ENCODE assay signal across 19 mouse cellular contexts in the genomic region with DNA sequence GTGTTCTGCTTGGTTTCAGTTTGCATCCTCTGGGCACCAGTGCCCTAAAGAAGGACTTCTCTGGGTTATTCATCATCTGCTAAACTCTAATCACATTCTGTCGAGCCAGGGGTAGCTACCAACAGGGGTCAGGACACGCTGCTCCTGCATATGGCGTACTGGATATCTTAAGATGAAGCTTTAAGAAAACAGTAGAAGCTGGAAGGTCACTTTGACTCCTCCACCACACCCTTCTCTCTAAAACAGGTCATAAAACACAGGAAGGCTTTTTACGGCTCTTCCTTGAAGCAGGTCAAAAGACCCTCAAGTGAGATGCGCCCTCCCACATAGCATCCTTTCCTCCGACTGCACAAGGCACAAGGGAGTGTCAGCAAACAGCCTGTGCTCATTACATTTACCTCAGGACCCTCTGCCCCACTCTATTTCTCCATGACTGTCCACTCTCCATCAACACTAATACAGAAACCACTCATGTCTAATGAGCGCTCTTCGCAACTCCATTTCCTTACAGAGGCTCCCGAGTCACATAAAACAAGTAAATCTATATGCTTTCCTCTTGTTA.
A peak's percentile ranks its signal among the peaks of the same experiment; 100 is the strongest.
DNase-seq lines count a peak whose midpoint lies in the region; ATAC-seq lines count a peak whose summit lies in the region.
"Had no signal": no experiment of that assay in that cellular context is flagged by ENCODE, and none has a peak within 500 bp of the region (broad histone marks: within the 10 kb centered on the region; RNA-seq: fewer than 3 reads in every experiment).

No protein-coding gene starts in this region.

- no peaks in the 10 kb centered on the region for H3K36me3 ChIP-seq in kidney, embryonic 15.5 days
- H3K36me3 ChIP-seq in limb, embryonic 11.5 days (ENCODE audit: control insufficient read depth, insufficient read depth, low read length): no peaks in the 10 kb centered on the region
- no peaks in the 10 kb centered on the region for H3K36me3 ChIP-seq in midbrain, embryonic 15.5 days (replicated peaks)
- H3K36me3 ChIP-seq: G1E; heart, embryonic 12.5 days; hindbrain, embryonic 15.5 days had no signal

- H3K9ac ChIP-seq in kidney, embryonic 15.5 days: no peak overlapping the region
- no peak overlapping the region for H3K9ac ChIP-seq in limb, embryonic 11.5 days (ENCODE audit: low read length)
- H3K9ac ChIP-seq in midbrain, embryonic 15.5 days: no peak overlapping the region
- H3K9ac ChIP-seq: forebrain, embryonic 13.5 days; heart, embryonic 12.5 days; hindbrain, embryonic 15.5 days had no signal

- H3K27ac ChIP-seq in kidney, embryonic 15.5 days: 0 out of 2 replicates have a peak overlapping the region, but pooled peaks have one; percentile 14
- no peak overlapping the region for H3K27ac ChIP-seq in limb, embryonic 11.5 days (replicated peaks; ENCODE audit: low read depth, low read length)
- H3K27ac ChIP-seq in midbrain, embryonic 15.5 days: no peak overlapping the region
- H3K27ac ChIP-seq: forebrain, embryonic 13.5 days; gastrocnemius, adult 2 months; hindbrain, embryonic 15.5 days had no signal

- H3K9me3 ChIP-seq in kidney, embryonic 15.5 days (replicated peaks): no peaks in the 10 kb centered on the region
- H3K9me3 ChIP-seq in limb, embryonic 11.5 days (ENCODE audit: control insufficient read depth, low read length): no peaks in the 10 kb centered on the region
- H3K9me3 ChIP-seq in midbrain, embryonic 15.5 days: no peaks in the 10 kb centered on the region
- H3K9me3 ChIP-seq: forebrain, embryonic 13.5 days; G1E; heart, embryonic 12.5 days; hindbrain, embryonic 15.5 days had no signal

- H3K4me1 ChIP-seq in kidney, embryonic 15.5 days: peaks cover 39% of the 10 kb centered on the region
- H3K4me1 ChIP-seq in limb, embryonic 11.5 days (ENCODE audit: control insufficient read depth, insufficient read depth, low read length): peaks cover 29% of the 10 kb centered on the region
- 0 out of 2 replicates have a peak, but pooled peaks cover 2% of the 10 kb centered on the region for H3K4me1 ChIP-seq in midbrain, embryonic 15.5 days

- no peak for DNase-seq in kidney, postnatal 36 days
- peak; percentile 23 for DNase-seq in ES-CJ7 (ENCODE audit: low read depth, low spot score)
- DNase-seq in ZHBTc4 (ENCODE audit: low read depth, low spot score): peak; percentile 16
- no peak for DNase-seq in limb, embryonic 11.5 days (ENCODE audit: low spot score)
- DNase-seq in urinary bladder, postnatal 25 days (ENCODE audit: low spot score): no peak
- DNase-seq in layer of hippocampus, adult 11-12 months (ENCODE audit: low spot score): no peak
- DNase-seq: adrenal gland, postnatal 10 days; cerebellum, adult 11 months; cerebellum, adult 8-10 months; cerebellum, postnatal 14 days; gastrocnemius, adult 2 months; gastrocnemius, postnatal 36 days; heart, adult 18-20 months had no signal

- H3K27me3 ChIP-seq in kidney, embryonic 15.5 days: no peaks in the 10 kb centered on the region
- no peaks in the 10 kb centered on the region for H3K27me3 ChIP-seq in limb, embryonic 11.5 days (ENCODE audit: control insufficient read depth, insufficient read depth, low read length)
- no peaks in the 10 kb centered on the region for H3K27me3 ChIP-seq in midbrain, embryonic 15.5 days (replicated peaks)
- H3K27me3 ChIP-seq: heart, embryonic 12.5 days; hindbrain, embryonic 15.5 days had no signal

- WGBS in kidney, embryonic 15.5 days: 20% methylated on average over 9 of the region's 9 CpGs
- WGBS in limb, embryonic 11.5 days: 20% methylated on average over 9 of the region's 9 CpGs
- WGBS in midbrain, embryonic 15.5 days: 84% methylated on average over 9 of the region's 9 CpGs

- no peak overlapping the region for H3K4me2 ChIP-seq in kidney, embryonic 15.5 days
- peak overlapping the region; percentile 18; the same call in 1 of the 2 replicates for H3K4me2 ChIP-seq in limb, embryonic 11.5 days (ENCODE audit: low read depth, severe bottlenecking)
- no peak overlapping the region for H3K4me2 ChIP-seq in midbrain, embryonic 15.5 days
- H3K4me2 ChIP-seq: forebrain, embryonic 13.5 days; heart, embryonic 12.5 days; hindbrain, embryonic 15.5 days had no signal

- H3K4me3 ChIP-seq in kidney, embryonic 15.5 days (replicated peaks): no peak overlapping the region
- no peak overlapping the region for H3K4me3 ChIP-seq in limb, embryonic 11.5 days (ENCODE audit: low read depth, low read length)
- H3K4me3 ChIP-seq in midbrain, embryonic 15.5 days: no peak overlapping the region
- H3K4me3 ChIP-seq: forebrain, embryonic 13.5 days; gastrocnemius, adult 2 months; heart, embryonic 12.5 days; hindbrain, embryonic 15.5 days had no signal

- peak; percentile 88 for ATAC-seq in kidney, embryonic 15.5 days (replicated peaks; ENCODE audit: low FRiP score)
- ATAC-seq in limb, embryonic 11.5 days (ENCODE audit: insufficient number of reproducible peaks, low FRiP score, low TSS enrichment, low read depth): no peak
- no peak for ATAC-seq in midbrain, embryonic 15.5 days (replicated peaks)
- ATAC-seq: forebrain, embryonic 13.5 days had no signal

Comparison
In these comparisons a context has a peak if more than half of its experiments do, and no peak if none do; other contexts are left out.
1. DNase-seq: peak in ES-CJ7 (single experiment) and ZHBTc4 (single experiment); none in kidney, postnatal 36 days (0 of 2), limb, embryonic 11.5 days (single experiment), urinary bladder, postnatal 25 days (single experiment) and layer of hippocampus, adult 11-12 months (single experiment).